Mouse (Mus musculus) duodenum, adult 2 months (tissue): ENCODE results near the gene Ssxb10. TPM values are rescaled to one million over a fixed set of nuclear protein-coding genes. Genes with fewer than 3 reads are reported as not detected.

Experiments used
- polyA plus RNA-seq: library from polyadenylated mRNA; depleted of rRNA; stranded (reverse); fragments of >200 nt; gene quantifications from 2 replicates; pipeline ENCODE4 v1.2.3, GENCODE M21; 2012; ENCODE audit warnings: low replicate concordance; rRNA removed

Ssxb10 gene
- not detected in 2 replicates for polyA plus RNA-seq

DNA sequence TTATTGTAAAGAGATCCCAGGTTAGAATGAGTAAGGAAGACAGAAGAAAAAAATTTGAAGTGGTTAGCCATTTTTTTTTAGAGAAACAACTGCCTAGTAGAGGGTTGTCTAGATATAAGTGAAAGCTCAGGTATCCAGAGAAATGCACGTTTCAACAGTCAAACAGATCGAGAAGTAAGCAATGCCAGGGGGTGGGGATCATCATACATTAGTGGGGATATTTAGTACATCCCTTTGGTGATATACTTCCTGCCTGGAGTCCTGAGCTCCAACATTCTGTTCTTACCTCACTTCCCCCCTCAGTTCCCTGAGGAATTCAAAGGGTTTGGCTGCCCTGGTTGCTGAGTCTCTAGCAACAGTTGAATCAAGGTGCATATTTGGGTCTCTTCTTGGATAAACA, at the start of gene Ssxb10:
Gene Ssxb10, plus strand, starts transcription at position 301 of the 400 bp plus-strand sequence.

DNA sequence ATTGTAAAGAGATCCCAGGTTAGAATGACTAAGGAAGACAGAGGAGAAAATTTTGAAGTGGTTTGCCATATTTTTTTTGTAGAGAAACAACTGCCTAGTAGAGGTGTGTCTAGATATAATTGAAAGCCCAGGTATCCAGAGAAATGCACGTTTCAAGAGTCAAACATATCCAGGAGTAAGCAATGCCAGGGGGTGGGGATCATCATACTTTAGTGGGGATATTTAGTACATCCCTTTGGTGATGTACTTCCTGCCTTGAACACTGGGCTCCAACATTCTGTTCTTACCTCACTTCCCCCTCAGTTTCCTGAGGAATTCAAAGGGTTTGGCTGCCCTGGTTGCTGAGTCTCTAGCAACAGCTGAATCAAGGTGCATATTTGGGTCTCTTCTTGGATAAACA, 39.5 kb downstream of the Ssxb10 start, which contains the start of gene Ssxb9:
Gene Ssxb9, plus strand, starts transcription at position 301 of the 400 bp plus-strand sequence.

Other genes starting within 250 kb of the Ssxb10 start
- 1.9 and 5.2 TPM in 2 replicates for gene Was, start 236.9 kb upstream of the Ssxb10 start, polyA plus RNA-seq
- 53.2 and 126 TPM in 2 replicates for gene Wdr13, start 194.5 kb upstream of the Ssxb10 start, polyA plus RNA-seq
- gene Rbm3, start 181.5 kb upstream of the Ssxb10 start, polyA plus RNA-seq = 19.6 and 25.9 TPM in 2 replicates
- 7.1 and 12.0 TPM in 2 replicates for gene Tbc1d25, start 151.2 kb upstream of the Ssxb10 start, polyA plus RNA-seq
- gene Ebp, start 133.9 kb upstream of the Ssxb10 start, polyA plus RNA-seq = 149 and 236 TPM in 2 replicates
- 5.3 and 20.6 TPM in 2 replicates for gene Porcn, start 120.9 kb upstream of the Ssxb10 start, polyA plus RNA-seq
- 11.9 and 24.0 TPM in 2 replicates for gene Ftsj1, start 75.0 kb upstream of the Ssxb10 start, polyA plus RNA-seq
- 0.11 and 7.0 TPM in 2 replicates for gene Slc38a5, start 56.3 kb upstream of the Ssxb10 start, polyA plus RNA-seq
- gene Ssxb9, start 39.6 kb downstream of the Ssxb10 start, polyA plus RNA-seq = not detected in 2 replicates
- gene Ssxb1, start 85.9 kb downstream of the Ssxb10 start, polyA plus RNA-seq = not detected in 2 replicates
- not detected in 2 replicates for gene Ssxb2, start 134.3 kb downstream of the Ssxb10 start, polyA plus RNA-seq
- gene Gm14459, start 197.5 kb downstream of the Ssxb10 start, polyA plus RNA-seq = not detected in 2 replicates
- not detected in 2 replicates for gene Ssxb6, start 220.8 kb downstream of the Ssxb10 start, polyA plus RNA-seq